19 mouse cellular contexts compared by ENCODE assay signal in genomic region chr6:34668739-34669254, GRCm38 (mm10).
"Had no signal": no experiment of that assay in that cellular context is flagged by ENCODE, and none has a peak within 500 bp of the region (broad histone marks: within the 10 kb centered on the region; RNA-seq: fewer than 3 reads in every experiment).

No protein-coding gene starts in this region.

- H3K36me3 ChIP-seq: limb, embryonic 10.5 days; limb, embryonic 13.5 days; liver, embryonic 12.5 days; liver, embryonic 15.5 days; lung, embryonic 15.5 days; midbrain, embryonic 12.5 days; neural tube, embryonic 13.5 days had no signal

- H3K27me3 ChIP-seq: limb, embryonic 13.5 days; liver, embryonic 12.5 days; liver, embryonic 15.5 days; lung, embryonic 15.5 days; midbrain, embryonic 12.5 days; neural tube, embryonic 13.5 days had no signal

- H3K9me3 ChIP-seq: limb, embryonic 10.5 days; limb, embryonic 13.5 days; liver, embryonic 12.5 days; liver, embryonic 15.5 days; lung, embryonic 15.5 days; midbrain, embryonic 12.5 days; neural tube, embryonic 13.5 days had no signal

- H3K4me2 ChIP-seq: limb, embryonic 13.5 days; liver, embryonic 12.5 days; liver, embryonic 15.5 days; lung, embryonic 15.5 days; midbrain, embryonic 12.5 days; neural tube, embryonic 13.5 days had no signal

- H3K9ac ChIP-seq: limb, embryonic 13.5 days; liver, embryonic 12.5 days; liver, embryonic 15.5 days; lung, embryonic 15.5 days; midbrain, embryonic 12.5 days; neural tube, embryonic 13.5 days had no signal

- H3K4me1 ChIP-seq: limb, embryonic 10.5 days; liver, embryonic 12.5 days; liver, embryonic 15.5 days; midbrain, embryonic 12.5 days; neural tube, embryonic 13.5 days had no signal

- H3K27ac ChIP-seq: layer of hippocampus, adult 2 months; limb, embryonic 10.5 days; liver, embryonic 12.5 days; liver, embryonic 15.5 days; lung, embryonic 15.5 days; midbrain, embryonic 12.5 days; neural tube, embryonic 13.5 days had no signal

- DNase-seq: kidney, adult 8-10 months; kidney, postnatal 25 days; layer of hippocampus, adult 9-11 months; liver; lung, adult 18-20 months; lung, postnatal 10 days; lung, postnatal 36 days; thymus, adult 18-20 months; thymus, postnatal 36 days had no signal

- ATAC-seq: liver, embryonic 12.5 days; midbrain, embryonic 16.5 days had no signal

- H3K4me3 ChIP-seq: layer of hippocampus, adult 2 months; limb, embryonic 10.5 days; limb, embryonic 13.5 days; liver, embryonic 12.5 days; liver, embryonic 15.5 days; lung, embryonic 15.5 days; midbrain, embryonic 12.5 days; myocyte; neural tube, embryonic 13.5 days had no signal
